Mouse (Mus musculus) liver, embryonic 16.5 days (tissue): Measurements from ENCODE around the gene Stat1. TPM values are rescaled to one million over a fixed set of nuclear protein-coding genes. Genes with fewer than 3 reads are reported as not detected.
A peak's percentile ranks its signal among the peaks of the same experiment; 100 is the strongest.

ENCODE experiments used
- ATAC-seq: fragments of 200-750 bp; cut with Nextera tagmentation; 2 replicates; pipeline ENCODE4 v1.8.0; 2017; ENCODE audit warnings: low read depth, mild to moderate bottlenecking, moderate number of reproducible peaks, moderate library complexity
- H3K27ac ChIP-seq: fragments of 300-500 bp; sonication (generic); 2 replicates; pipeline ENCODE4 v1.5.1; 2014; ENCODE audit warnings: mild to moderate bottlenecking, low read length
- H3K27me3 ChIP-seq: fragments of 300-500 bp; sonication (generic); 2 replicates; pipeline ENCODE4 v1.6.1; 2014; ENCODE audit warnings: low read depth, low read length, mixed read lengths; ENCODE audit not compliant: control insufficient read depth, insufficient read depth
- H3K36me3 ChIP-seq: fragments of 300-500 bp; sonication (generic); 2 replicates; pipeline ENCODE4 v1.6.1; 2014; ENCODE audit warnings: mild to moderate bottlenecking; ENCODE audit not compliant: control insufficient read depth, insufficient read depth
- H3K4me1 ChIP-seq: fragments of 300-500 bp; sonication (generic); 2 replicates; pipeline ENCODE4 v1.6.1; 2014; ENCODE audit warnings: low read depth, low read length, mixed read lengths; ENCODE audit not compliant: control insufficient read depth
- H3K4me2 ChIP-seq: fragments of 300-500 bp; sonication (generic); 2 replicates; pipeline ENCODE4 v1.6.1; 2014; ENCODE audit warnings: low read depth, low read length, mixed read lengths
- H3K4me3 ChIP-seq: fragments of 300-500 bp; sonication (generic); 2 replicates; pipeline ENCODE4 v1.5.1; 2014; ENCODE audit warnings: low read depth, mild to moderate bottlenecking, low read length
- H3K9ac ChIP-seq: fragments of 300-500 bp; sonication (generic); 2 replicates; pipeline ENCODE4 v1.6.1; 2014; ENCODE audit warnings: low read depth, low read length
- H3K9me3 ChIP-seq: fragments of 300-500 bp; sonication (generic); replicated peaks from 2 replicates; pipeline ENCODE4 v1.6.1; 2016; ENCODE audit warnings: low read length; ENCODE audit not compliant: control insufficient read depth
- WGBS: fragments of 180-500 bp; shearing (Covaris S2); extraction: QIAGEN DNeasy Blood & Tissue Kit; methylation state at CpG from one replicate; pipeline ENCODE4 v1.1.7; 2014; ENCODE audit not compliant: insufficient replicate concordance; 5-methylcytosine and 5-hydroxymethylcytosine counted together
- polyA plus RNA-seq: library from polyadenylated mRNA; unstranded; fragments of >200 nt; fragmentation: Nextera tagmentation; extraction: Ambion mirVana; gene quantifications from 2 replicates; pipeline ENCODE4 v1.2.1, GENCODE M21; 2015

Stat1 gene
- polyA plus RNA-seq, 1 experiment from 2014 or later, result 19.8 TPM

GRCm38 (mm10) chr1:52142117-52142516 lies 22.9 kb downstream of the Stat1 start:
- WGBS, result 64% methylated on average over 4 of the region's 4 CpGs
- Histone ChIP-seq H3K9ac (no peak overlapping the region), H3K4me3 (no peak overlapping the region), H3K27ac (no peak overlapping the region), H3K36me3 (peaks cover 3% of the 10 kb centered on the region; the same call in 1 of the 2 replicates), H3K27me3 (no peaks in the 10 kb centered on the region), H3K4me1 (no peaks in the 10 kb centered on the region), H3K9me3 (no peaks in the 10 kb centered on the region), H3K4me2 (no peak overlapping the region)
- ATAC-seq, result no peak

GRCm38 (mm10) chr1:52143191-52143590 lies 24.0 kb downstream of the Stat1 start:
- no peaks in the 10 kb centered on the region for H3K27me3 ChIP-seq
- H3K4me3 ChIP-seq, result no peak overlapping the region
- H3K4me2 ChIP-seq, result no peak overlapping the region
- 70% methylated on average over 4 of the region's 4 CpGs for WGBS
- peaks cover 3% of the 10 kb centered on the region; the same call in 1 of the 2 replicates for H3K36me3 ChIP-seq
- H3K9ac ChIP-seq, result no peak overlapping the region
- H3K4me1 ChIP-seq, result no peaks in the 10 kb centered on the region
- no peaks in the 10 kb centered on the region for H3K9me3 ChIP-seq
- ATAC-seq, result no peak
- H3K27ac ChIP-seq, result no peak overlapping the region

DNA sequence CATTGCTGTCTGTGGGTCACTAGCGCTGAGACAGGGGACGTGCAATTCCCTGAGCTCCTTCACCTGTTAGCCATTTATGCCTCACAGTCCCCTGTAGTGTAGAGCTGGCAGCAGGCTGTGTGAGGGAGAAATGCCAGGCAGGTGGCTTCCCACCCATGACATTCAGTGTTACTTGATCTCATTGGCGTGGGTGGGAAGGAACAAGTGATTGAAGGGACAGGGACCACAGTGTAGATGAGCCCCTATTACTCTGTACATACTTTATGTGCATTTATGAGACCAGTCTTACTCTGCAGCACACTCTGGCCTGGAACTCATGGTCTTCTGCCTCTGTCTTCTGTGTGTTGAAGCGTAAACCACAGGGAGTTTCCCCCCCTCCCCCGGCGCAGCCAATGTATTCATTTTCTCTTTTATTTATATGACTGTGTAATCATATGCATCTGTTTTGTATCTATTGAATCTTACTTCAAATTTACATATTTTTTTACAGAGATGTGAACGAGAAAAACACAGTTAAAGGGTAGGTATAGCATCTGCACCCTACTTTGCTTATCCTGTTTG lies 24.4 kb downstream of the Stat1 start:
- Histone ChIP-seq H3K9ac (no peak overlapping the region), H3K4me3 (no peak overlapping the region), H3K9me3 (no peaks in the 10 kb centered on the region), H3K27ac (no peak overlapping the region), H3K4me1 (no peaks in the 10 kb centered on the region), H3K36me3 (peaks cover 3% of the 10 kb centered on the region; the same call in 1 of the 2 replicates), H3K27me3 (no peaks in the 10 kb centered on the region), H3K4me2 (no peak overlapping the region)
- WGBS, result 88% methylated on average over 7 of the region's 7 CpGs
- ATAC-seq, result no peak

DNA sequence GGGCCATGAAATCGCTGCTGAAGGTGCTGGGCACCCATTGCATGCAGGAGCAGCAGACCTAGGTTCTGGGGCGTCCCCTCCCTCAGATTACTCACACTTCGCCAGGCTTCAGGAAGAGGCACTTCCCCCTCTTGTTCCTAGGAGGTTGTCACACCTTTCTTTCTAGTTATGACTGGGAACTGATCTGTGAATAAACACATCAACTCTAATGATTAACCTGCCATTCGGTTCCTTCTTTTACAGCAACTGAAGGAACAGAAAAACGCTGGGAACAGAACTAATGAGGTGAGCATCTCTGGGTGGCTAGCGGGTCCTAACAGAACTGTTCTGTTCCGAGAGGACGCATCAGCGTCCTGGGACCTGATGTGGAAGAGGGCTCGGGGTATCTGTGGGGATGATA lies 25.7 kb downstream of the Stat1 start:
- peaks cover 3% of the 10 kb centered on the region for H3K36me3 ChIP-seq
- WGBS, result 76% methylated on average over 10 of the region's 10 CpGs
- ATAC-seq, result no peak

GRCm38 (mm10) chr1:52146214-52146970 lies 27.2 kb downstream of the Stat1 start:
- Histone ChIP-seq H3K9ac (no peak overlapping the region), H3K4me2 (no peak overlapping the region), H3K27ac (no peak overlapping the region), H3K36me3 (peaks cover 5% of the 10 kb centered on the region), H3K27me3 (no peaks in the 10 kb centered on the region), H3K4me3 (no peak overlapping the region), H3K4me1 (peaks cover 13% of the 10 kb centered on the region), H3K9me3 (no peaks in the 10 kb centered on the region)
- WGBS, result 61% methylated on average over 12 of the region's 12 CpGs
- no peak for ATAC-seq

More for the DNA sequence above, 25.7 kb downstream of the Stat1 start:
- H3K27me3 ChIP-seq, result no peaks in the 10 kb centered on the region
- no peak overlapping the region for H3K27ac ChIP-seq
- H3K4me2 ChIP-seq, result no peak overlapping the region
- peaks cover 2% of the 10 kb centered on the region for H3K4me1 ChIP-seq
- no peak overlapping the region for H3K4me3 ChIP-seq
- H3K9me3 ChIP-seq, result no peaks in the 10 kb centered on the region
- no peak overlapping the region for H3K9ac ChIP-seq

DNA sequence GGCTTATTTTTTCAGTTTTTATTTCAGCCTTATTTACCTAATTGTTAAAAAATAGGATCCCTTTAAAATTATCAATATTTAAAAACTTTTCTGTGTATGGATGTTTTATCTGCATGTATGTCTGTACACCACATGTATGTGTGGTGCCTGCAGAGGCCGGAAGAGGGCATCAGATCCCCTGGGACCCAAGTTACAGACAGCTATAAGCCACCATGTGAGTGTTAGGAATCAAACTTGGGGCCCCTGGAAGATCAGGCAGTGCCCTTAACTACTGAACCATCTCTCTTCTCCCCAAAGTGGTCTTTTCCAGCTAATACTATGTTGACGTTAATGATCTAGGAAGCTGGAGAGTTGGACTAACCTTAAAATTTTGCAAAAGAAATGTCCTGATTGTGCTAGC lies 28.2 kb downstream of the Stat1 start:
- Histone ChIP-seq H3K36me3 (peaks cover 10% of the 10 kb centered on the region), H3K27ac (no peak overlapping the region), H3K4me2 (no peak overlapping the region), H3K9me3 (no peaks in the 10 kb centered on the region), H3K27me3 (no peaks in the 10 kb centered on the region), H3K9ac (no peak overlapping the region), H3K4me1 (peaks cover 13% of the 10 kb centered on the region), H3K4me3 (no peak overlapping the region)
- 71% methylated on average over 2 of the region's 2 CpGs for WGBS
- no peak for ATAC-seq

DNA sequence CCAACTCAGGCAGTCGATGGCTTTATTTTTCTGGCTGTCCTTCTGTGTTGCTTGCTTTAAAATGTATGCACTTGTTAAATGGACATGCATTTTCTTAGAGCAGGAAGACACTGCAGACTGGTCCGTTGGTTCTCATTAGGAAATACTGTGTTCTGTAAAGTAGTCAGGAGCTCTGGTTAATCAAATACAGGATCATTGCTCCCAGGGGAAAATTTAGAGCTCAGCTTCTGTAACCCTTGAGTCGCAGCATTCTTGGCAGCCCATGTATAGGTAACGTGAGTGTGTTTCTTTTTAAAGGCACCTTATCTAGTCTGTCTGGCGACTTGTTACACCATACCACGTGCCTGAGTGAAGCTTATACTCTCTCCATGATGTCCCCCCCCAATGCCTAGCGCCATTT lies 28.9 kb downstream of the Stat1 start:
- no peak overlapping the region for H3K4me2 ChIP-seq
- H3K9me3 ChIP-seq, result no peaks in the 10 kb centered on the region
- H3K4me1 ChIP-seq, result peaks cover 13% of the 10 kb centered on the region
- no peak overlapping the region for H3K27ac ChIP-seq
- H3K27me3 ChIP-seq, result no peaks in the 10 kb centered on the region
- 63% methylated on average over 7 of the region's 7 CpGs for WGBS
- peaks cover 10% of the 10 kb centered on the region for H3K36me3 ChIP-seq
- H3K4me3 ChIP-seq, result no peak overlapping the region
- ATAC-seq, result no peak
- H3K9ac ChIP-seq, result no peak overlapping the region

- WGBS, result 76% methylated on average over 7 of the region's 7 CpGs
- Histone ChIP-seq H3K9ac (no peak overlapping the region), H3K36me3 (peaks cover 10% of the 10 kb centered on the region), H3K27me3 (no peaks in the 10 kb centered on the region), H3K4me1 (peaks cover 13% of the 10 kb centered on the region), H3K27ac (no peak overlapping the region), H3K4me2 (no peak overlapping the region), H3K4me3 (no peak overlapping the region), H3K9me3 (no peaks in the 10 kb centered on the region)
- ATAC-seq, result no peak
Observed at GRCm38 (mm10) chr1:52148696-52149095, 29.5 kb downstream of the Stat1 start.

DNA sequence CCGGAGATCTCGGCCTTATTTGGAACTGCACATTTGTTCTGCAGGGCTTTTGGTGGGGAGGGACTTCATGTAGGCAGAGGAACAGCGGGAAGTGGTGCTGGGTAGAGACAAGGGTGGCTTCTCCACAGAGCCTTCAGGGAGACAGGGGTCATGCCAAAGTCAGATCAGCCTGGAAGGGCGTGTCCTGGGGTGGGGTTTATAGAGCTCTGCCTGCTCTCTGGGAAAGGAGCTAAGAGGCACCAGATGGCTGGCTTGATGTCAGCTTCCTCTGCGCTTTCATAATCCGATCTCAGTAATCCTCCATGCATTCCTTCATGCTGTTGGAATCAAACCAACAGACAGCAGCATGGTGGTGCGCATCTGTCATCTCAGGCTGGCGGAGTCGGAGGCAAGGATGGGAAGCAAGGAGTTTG lies 30.7 kb downstream of the Stat1 start:
- Histone ChIP-seq H3K4me1 (peaks cover 13% of the 10 kb centered on the region), H3K36me3 (peaks cover 12% of the 10 kb centered on the region), H3K9ac (no peak overlapping the region), H3K4me3 (no peak overlapping the region), H3K27me3 (no peaks in the 10 kb centered on the region), H3K27ac (no peak overlapping the region), H3K9me3 (no peaks in the 10 kb centered on the region), H3K4me2 (no peak overlapping the region)
- ATAC-seq, result peak; percentile 72
- 25% methylated on average over 9 of the region's 9 CpGs for WGBS
